Mouse (Mus musculus) left cerebral cortex, adult 8-10 months (tissue): ENCODE results near the gene Slc7a11. TPM values are rescaled to one million over a fixed set of nuclear protein-coding genes. Genes with fewer than 3 reads are reported as not detected.

Source experiments
- DNase-seq, 2 experiments: peaks; one replicate each; pipeline ENCODE4 v3.0.0; 2022; ENCODE audit warnings: low spot score in 2 of 2
- total RNA-seq, 4 experiments: library from RNA; stranded (reverse); gene quantifications; 2 replicates each; pipeline ENCODE4 v1.2.4; 2022

The Slc7a11 gene
- total RNA-seq, 4 experiments from 2014 or later, result 24.7 to 31.4 (median 25.8) TPM

- no peak for DNase-seq
These were observed 135.8 kb downstream of the Slc7a11 start for GRCm38 (mm10) chr3:50307339-50308327.

GRCm38 (mm10) chr3:50306334-50306733 is 137.1 kb downstream of the Slc7a11 start:
- DNase-seq, result no peak

- no peak for DNase-seq
These were observed 139.3 kb downstream of the Slc7a11 start for GRCm38 (mm10) chr3:50304137-50304536.

- no peak for DNase-seq
These were observed 140.8 kb downstream of the Slc7a11 start for GRCm38 (mm10) chr3:50302648-50303047.

GRCm38 (mm10) chr3:50300952-50301303 is 142.5 kb downstream of the Slc7a11 start:
- DNase-seq, result no peak

- DNase-seq, result no peak
These were observed 143.1 kb downstream of the Slc7a11 start for GRCm38 (mm10) chr3:50300002-50300951.

- no peak for DNase-seq
These were observed 144.9 kb downstream of the Slc7a11 start for GRCm38 (mm10) chr3:50298366-50298991.

GRCm38 (mm10) chr3:50296956-50297355 is 146.5 kb downstream of the Slc7a11 start:
- DNase-seq, result no peak

GRCm38 (mm10) chr3:50275023-50275422 is 168.4 kb downstream of the Slc7a11 start:
- no peak for DNase-seq

GRCm38 (mm10) chr3:50272222-50272621 is 171.2 kb downstream of the Slc7a11 start:
- DNase-seq, result no peak

- peak in 1 of 2 experiments; percentile 30 for DNase-seq
These were observed 173.7 kb downstream of the Slc7a11 start for GRCm38 (mm10) chr3:50269680-50270079.

GRCm38 (mm10) chr3:50262547-50263087 is 180.8 kb downstream of the Slc7a11 start:
- DNase-seq, result no peak

- DNase-seq, result no peak
These were observed 181.3 kb downstream of the Slc7a11 start for GRCm38 (mm10) chr3:50262066-50262465.

- DNase-seq, result no peak
These were observed 182.7 kb downstream of the Slc7a11 start for GRCm38 (mm10) chr3:50260667-50261066.

GRCm38 (mm10) chr3:50258852-50259251 is 184.6 kb downstream of the Slc7a11 start:
- DNase-seq, result no peak

GRCm38 (mm10) chr3:50249598-50250300 is 193.7 kb downstream of the Slc7a11 start:
- DNase-seq, result no peak

GRCm38 (mm10) chr3:50235990-50236389 is 207.4 kb downstream of the Slc7a11 start:
- DNase-seq, result no peak

GRCm38 (mm10) chr3:50233144-50233543 is 210.3 kb downstream of the Slc7a11 start:
- no peak for DNase-seq

- no peak for DNase-seq
These were observed 218.9 kb downstream of the Slc7a11 start for GRCm38 (mm10) chr3:50224390-50225114.

GRCm38 (mm10) chr3:50220454-50220853 is 223.0 kb downstream of the Slc7a11 start:
- no peak for DNase-seq
